ENCODE assay signal across 17 mouse cellular contexts in genomic region chr11:110707328-110707727, GRCm38 (mm10).
DNase-seq lines count a peak whose midpoint lies in the region.
"Had no signal": no experiment of that assay in that cellular context is flagged by ENCODE, and none has a peak within 500 bp of the region (broad histone marks: within the 10 kb centered on the region; RNA-seq: fewer than 3 reads in every experiment).

No protein-coding gene starts in this region.

- DNase-seq in frontal cortex, adult 2 months (ENCODE audit: extremely low spot score in 1 of 2, low spot score in 1 of 2): peak; percentile 7 to 58
- DNase-seq in frontal cortex, postnatal 14 days (ENCODE audit: low spot score in 2 of 2): no peak
- DNase-seq in right cerebral cortex, adult 2 months (ENCODE audit: low spot score in 2 of 2): peak; percentile 10 to 25
- DNase-seq in right cerebral cortex, postnatal 14 days: no peak
- DNase-seq in layer of hippocampus, adult 8-10 months (ENCODE audit: low spot score in 2 of 2): peak; percentile 16 to 33
- no peak for DNase-seq in c-Kit-positive CD71-positive TER-119-positive erythroid progenitor cells, embryonic 14.5 days (ENCODE audit: low spot score)
- DNase-seq in heart, adult 18-20 months: no peak
- DNase-seq: B cell, adult 2 months; cerebellum, adult 8-10 months; cerebellum, postnatal 36 days; embryo, embryonic 11 days; gastrocnemius, postnatal 36 days; kidney, adult 11 months; kidney, postnatal 4 days; liver, embryonic 13.5 days; lung, embryonic 14.5 days; thymus, adult 18-20 months had no signal

Comparison
In these comparisons a context has a peak if more than half of its experiments do, and no peak if none do; other contexts are left out.
1. DNase-seq: peak in frontal cortex, adult 2 months (2 of 2), right cerebral cortex, adult 2 months (2 of 2) and layer of hippocampus, adult 8-10 months (2 of 2); none in frontal cortex, postnatal 14 days (0 of 2), right cerebral cortex, postnatal 14 days (single experiment), c-Kit-positive CD71-positive TER-119-positive erythroid progenitor cells, embryonic 14.5 days (single experiment) and heart, adult 18-20 months (0 of 2).